Mouse (Mus musculus) stomach, postnatal 0 days (tissue): ENCODE results near the gene Hist2h4. TPM values are rescaled to one million over a fixed set of nuclear protein-coding genes. Genes with fewer than 3 reads are reported as not detected.
A peak's percentile ranks its signal among the peaks of the same experiment; 100 is the strongest.
"Not testable (repeated sequence)": the region's sequence is repeated elsewhere in the genome, so short reads cannot be mapped to it uniquely, and the experiment has no call there.

Experiments
- ATAC-seq: fragments of 200-750 bp; cut with Nextera tagmentation; 2 replicates; pipeline ENCODE4 v1.8.0; 2017; ENCODE audit not compliant: low FRiP score, low TSS enrichment
- DNase-seq: peaks from one replicate; pipeline ENCODE4 v3.0.0-alpha.2; 2016; ENCODE audit warnings: low spot score
- H3K27ac ChIP-seq: fragments of 300-500 bp; sonication (generic); replicated peaks from 2 replicates; pipeline ENCODE4 v1.5.1; 2014; ENCODE audit warnings: mild to moderate bottlenecking, control low read depth
- H3K27me3 ChIP-seq: fragments of 300-500 bp; sonication (generic); 2 replicates; pipeline ENCODE4 v1.6.1; 2014; ENCODE audit warnings: low read length; ENCODE audit not compliant: control insufficient read depth, insufficient read depth
- H3K36me3 ChIP-seq: fragments of 300-500 bp; sonication (generic); 2 replicates; pipeline ENCODE4 v1.6.1; 2014; ENCODE audit warnings: low read length, mixed read lengths; ENCODE audit not compliant: control insufficient read depth, insufficient read depth
- H3K4me1 ChIP-seq: fragments of 300-500 bp; sonication (generic); replicated peaks from 2 replicates; pipeline ENCODE4 v1.6.1; 2014; ENCODE audit warnings: antibody characterized with exemption; ENCODE audit not compliant: control insufficient read depth, insufficient read depth
- H3K4me2 ChIP-seq: fragments of 300-500 bp; sonication (generic); replicated peaks from 2 replicates; pipeline ENCODE4 v1.6.1; 2014; ENCODE audit warnings: low read depth, mild to moderate bottlenecking, control low read depth, moderate library complexity
- H3K4me3 ChIP-seq: fragments of 300-500 bp; sonication (generic); 2 replicates; pipeline ENCODE4 v1.5.1; 2014; ENCODE audit warnings: low read depth, low read length, control low read depth
- H3K9ac ChIP-seq: fragments of 300-500 bp; sonication (generic); 2 replicates; pipeline ENCODE4 v1.6.1; 2014; ENCODE audit warnings: mild to moderate bottlenecking, low read length, control low read depth, mixed read lengths
- H3K9me3 ChIP-seq: fragments of 300-500 bp; sonication (generic); 2 replicates; pipeline ENCODE4 v1.6.1; 2016; ENCODE audit warnings: low read length; ENCODE audit not compliant: control insufficient read depth
- CTCF ChIP-seq: IDR thresholded peaks from 2 replicates; pipeline ENCODE4 v1.5.1; 2016; ENCODE audit warnings: antibody characterized with exemption, low read depth, mild to moderate bottlenecking, moderate library complexity
- EP300 ChIP-seq: optimal IDR thresholded peaks from 2 replicates; pipeline ENCODE3; 2016; ENCODE audit warnings: antibody characterized with exemption
- WGBS: fragments of 180-500 bp; shearing (Covaris S2); extraction: QIAGEN DNeasy Blood & Tissue Kit; methylation state at CpG from one replicate; pipeline ENCODE4 v1.1.7; 2014; 5-methylcytosine and 5-hydroxymethylcytosine counted together
- polyA plus RNA-seq: library from polyadenylated mRNA; unstranded; fragments of >200 nt; fragmentation: Nextera tagmentation; extraction: Ambion mirVana; gene quantifications from 2 replicates; pipeline ENCODE4 v1.2.1, GENCODE M21; 2015

Hist2h4 gene
- polyA plus RNA-seq, 1 experiment from 2014 or later = 9.8 TPM

- WGBS = 86% methylated on average over 17 of the region's 17 CpGs
- Histone ChIP-seq H3K9ac (no peak overlapping the region), H3K4me1 (no peaks in the 10 kb centered on the region)
Measured at GRCm38 (mm10) chr3:96273591-96274465, 10.7 kb upstream of the Hist2h4 start.

GRCm38 (mm10) chr3:96269511-96270474 is 6.7 kb upstream of the Hist2h4 start, which contains the start of gene Hist2h2bb:
Gene Hist2h2bb, plus strand, starts transcription at chr3:96269752.
- no peaks in the 10 kb centered on the region for H3K36me3 ChIP-seq
- H3K9ac ChIP-seq = peak within 1 kb of the TSS; percentile 69
- no peaks in the 10 kb centered on the region for H3K4me1 ChIP-seq
- DNase-seq (peak; percentile 90), ATAC-seq (peak; percentile 96)
- WGBS = under 1% methylated on average over 45 of the region's 45 CpGs
- H3K9me3 ChIP-seq = no peaks in the 10 kb centered on the region
- H3K4me3 ChIP-seq = peak within 1 kb of the TSS; percentile 43
- no peaks in the 10 kb centered on the region for H3K27me3 ChIP-seq
- H3K27ac ChIP-seq = peak within 1 kb of the TSS; percentile 93
- peak within 1 kb of the TSS; percentile 75 for H3K4me2 ChIP-seq
- peak; percentile 25 for TF ChIP-seq EP300
- no peak for TF ChIP-seq CTCF

More at GRCm38 (mm10) chr3:96273591-96274465, 10.7 kb upstream of the Hist2h4 start:
- no peak for TF ChIP-seq EP300
- TF ChIP-seq CTCF = no peak
- Histone ChIP-seq H3K9me3 (no peaks in the 10 kb centered on the region), H3K4me2 (no peak overlapping the region), H3K36me3 (no peaks in the 10 kb centered on the region), H3K27me3 (no peaks in the 10 kb centered on the region), H3K27ac (no peak overlapping the region), H3K4me3 (no peak overlapping the region)
- ATAC-seq (no peak), DNase-seq (no peak)

- Histone ChIP-seq H3K4me3 (peak overlapping the region; percentile 43), H3K9ac (peak overlapping the region; percentile 64), H3K27ac (peak overlapping the region; percentile 93), H3K4me2 (peak overlapping the region; percentile 75)
- not testable (repeated sequence) for H3K27me3 ChIP-seq, H3K36me3 ChIP-seq, H3K4me1 ChIP-seq, H3K9me3 ChIP-seq, DNase-seq
- WGBS = 0% methylated on average over 9 of the region's 44 CpGs
- ATAC-seq = peak; percentile 25
Measured at GRCm38 (mm10) chr3:96268776-96269378, 5.8 kb upstream of the Hist2h4 start.

DNA sequence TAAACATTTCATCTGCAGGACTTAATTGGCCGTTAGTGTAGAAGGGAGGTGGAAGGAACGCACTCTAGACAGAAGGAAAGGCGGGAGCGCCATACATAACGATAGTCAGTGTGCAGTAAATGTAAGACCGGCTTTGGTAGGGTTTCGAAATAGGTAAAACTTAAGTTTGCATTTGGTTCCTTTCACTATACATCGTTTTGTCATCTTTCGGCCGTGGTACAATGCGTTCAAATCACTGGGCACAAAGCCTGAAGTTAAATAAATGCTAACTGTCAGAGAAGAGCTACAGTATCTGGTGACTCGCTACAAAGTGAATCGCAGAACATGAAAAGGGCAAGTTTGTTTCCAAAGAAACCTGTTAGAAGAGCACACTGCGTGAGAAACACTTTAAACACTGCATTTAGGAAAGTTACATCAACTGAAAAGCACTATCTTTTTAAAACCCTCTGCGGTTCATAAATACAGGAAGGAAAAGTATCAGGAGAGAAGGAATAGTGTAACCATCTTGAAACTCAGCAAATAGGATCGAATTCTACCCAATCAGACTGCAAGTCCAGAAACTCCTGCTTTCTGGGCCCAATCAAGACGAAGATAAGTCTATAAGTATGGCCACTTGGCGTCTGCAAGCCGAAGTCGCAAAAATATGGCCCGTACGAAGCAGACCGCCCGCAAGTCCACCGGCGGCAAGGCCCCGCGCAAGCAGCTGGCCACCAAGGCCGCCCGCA is 5.1 kb upstream of the Hist2h4 start, which contains the start of gene Hist2h3b:
Hist2h3b (plus strand) TSS at position 604 of the 725 bp plus-strand sequence.
- Histone ChIP-seq H3K4me2 (peak within 1 kb of the TSS; percentile 75), H3K4me3 (peak within 1 kb of the TSS; percentile 43), H3K27me3 (no peaks in the 10 kb centered on the region), H3K27ac (peak within 1 kb of the TSS; percentile 93), H3K4me1 (no peaks in the 10 kb centered on the region), H3K9me3 (no peaks in the 10 kb centered on the region), H3K36me3 (no peaks in the 10 kb centered on the region), H3K9ac (peak within 1 kb of the TSS; percentile 64)
- TF ChIP-seq EP300 (no peak), CTCF (0 out of 2 replicates have a peak, but pooled peaks have one; percentile 4)
- DNase-seq (peak; percentile 81), ATAC-seq (peak; percentile 77)
- 9% methylated on average over 29 of the region's 30 CpGs for WGBS

- Histone ChIP-seq H3K4me3 (no peak overlapping the region), H3K9ac (no peak overlapping the region)
- WGBS = 61% methylated on average over 4 of the region's 4 CpGs
Measured at GRCm38 (mm10) chr3:96267541-96267940, 4.4 kb upstream of the Hist2h4 start.

More at GRCm38 (mm10) chr3:96267541-96267940, 4.4 kb upstream of the Hist2h4 start:
- Histone ChIP-seq H3K9me3 (no peaks in the 10 kb centered on the region), H3K36me3 (no peaks in the 10 kb centered on the region), H3K27ac (peak overlapping the region; percentile 83; the same call in 1 of the 2 replicates), H3K4me1 (no peaks in the 10 kb centered on the region), H3K27me3 (no peaks in the 10 kb centered on the region), H3K4me2 (no peak overlapping the region; the same call in 1 of the 2 replicates)
- ATAC-seq = no peak
- DNase-seq = no peak
- TF ChIP-seq EP300 (no peak), CTCF (no peak)
